Mouse (Mus musculus): Measurements from ENCODE around the gene Emc4. TPM values are rescaled to one million over a fixed set of nuclear protein-coding genes. Genes with fewer than 3 reads are reported as not detected.
A peak's percentile ranks its signal among the peaks of the same experiment; 100 is the strongest.

The Emc4 gene
- total and polyA plus RNA-seq, 3 experiments = 171 to 201 TPM; not detected in 1

DNA sequence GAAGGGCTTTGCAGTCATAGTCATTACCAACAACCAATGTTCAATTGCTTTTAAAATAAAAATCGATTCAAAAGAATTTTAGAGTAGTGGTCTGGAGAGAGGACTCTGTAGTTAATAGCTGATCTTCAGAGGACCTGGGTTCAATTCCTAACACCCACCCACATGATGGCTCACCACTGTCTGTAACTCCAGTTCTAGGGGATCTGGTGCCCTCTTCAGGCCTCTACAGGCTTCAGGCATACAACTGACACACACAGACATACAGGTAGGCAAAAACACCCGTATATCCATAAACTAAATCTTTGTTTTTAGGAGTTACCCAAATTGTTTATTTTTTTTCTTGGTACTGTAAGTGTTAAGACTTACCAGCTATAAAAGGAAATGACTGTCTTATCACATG lies 28.1 kb downstream of the Emc4 start:
- Histone ChIP-seq H3K79me2 (ENCODE audit: control insufficient read depth, insufficient read depth, low read length, poor library complexity) (no peaks in the 10 kb centered on the region), H3K4me3 (ENCODE audit: control insufficient read depth in 1 of 2, insufficient read depth in 1 of 2, low read depth in 2 of 2, low read length in 2 of 2) (no peak overlapping the region), H3K27me3 (ENCODE audit: control insufficient read depth in 1 of 2, insufficient read depth in 2 of 2, low read length in 2 of 2) (no peaks in the 10 kb centered on the region), H3K9ac (ENCODE audit: control insufficient read depth, low read depth, low read length, poor library complexity, severe bottlenecking) (no peak overlapping the region), H3K9me3 (replicated peaks; ENCODE audit: insufficient read depth, low read length) (no peaks in the 10 kb centered on the region), H3K36me3 (ENCODE audit: control insufficient read depth in 1 of 2, insufficient read depth in 2 of 2, low read length in 2 of 2) (peaks cover 0 to 9% of the 10 kb centered on the region in 2 experiments; a peak in 2 of 4 replicates), H3K4me1 (ENCODE audit: control insufficient read depth in 1 of 2, insufficient read depth in 2 of 2, low read length in 2 of 2) (no peaks in the 10 kb centered on the region), H3K27ac (ENCODE audit: control insufficient read depth, low read depth, low read length) (no peak overlapping the region)
- TF ChIP-seq TBP (IDR thresholded peaks at IDR 0.05; ENCODE audit: low read depth, low read length) = no peak
- TF ChIP-seq SMC3 (IDR thresholded peaks at IDR 0.05; ENCODE audit: low read depth, low read length) = peak; percentile 75
- no peak for TF ChIP-seq MAFK (IDR thresholded peaks at IDR 0.05; ENCODE audit: borderline replicate concordance, low read depth, low read length)
- no peak for TF ChIP-seq JUND (IDR thresholded peaks at IDR 0.05; ENCODE audit: low read depth, low read length)
- no peak for TF ChIP-seq GATA1 (IDR thresholded peaks at IDR 0.05; ENCODE audit: low read depth, low read length)
- no peak for TF ChIP-seq E2F4 (IDR thresholded peaks at IDR 0.05; ENCODE audit: borderline replicate concordance, low read depth, low read length)
- TF ChIP-seq ETS1 (IDR thresholded peaks at IDR 0.05; ENCODE audit: low read depth, low read length) = no peak
- TF ChIP-seq ZC3H11A (IDR thresholded peaks at IDR 0.05; ENCODE audit: low read depth, low read length) = peak; percentile 44
- TF ChIP-seq BHLHE40 (IDR thresholded peaks at IDR 0.05; ENCODE audit: borderline replicate concordance, low read depth, low read length) = no peak
- TF ChIP-seq CTCF (IDR thresholded peaks at IDR 0.05 in 2 of 3, conservative IDR thresholded peaks at IDR 0.05 in 1 of 3; ENCODE audit: control insufficient read depth in 1 of 3, insufficient read depth in 1 of 3, low read depth in 2 of 3, low read length in 3 of 3, poor library complexity in 1 of 3, severe bottlenecking in 1 of 3) = peak; percentile 17 to 76 (median 55); a peak in 4 of 6 replicates
- TF ChIP-seq SIN3A (IDR thresholded peaks at IDR 0.05; ENCODE audit: low read length) = peak; percentile 34; the same call in 1 of the 2 replicates
- TF ChIP-seq TCF12 (IDR thresholded peaks at IDR 0.05; ENCODE audit: low read depth, low read length) = no peak
- TF ChIP-seq NRF1 (IDR thresholded peaks at IDR 0.05; ENCODE audit: insufficient read depth, low read depth, low read length, poor library complexity, severe bottlenecking) = no peak
- TF ChIP-seq RAD21 (IDR thresholded peaks at IDR 0.05; ENCODE audit: low read depth, low read length) = peak; percentile 76
- peak; percentile 54 for DNase-seq (ENCODE audit: low read depth, low spot score)

DNA sequence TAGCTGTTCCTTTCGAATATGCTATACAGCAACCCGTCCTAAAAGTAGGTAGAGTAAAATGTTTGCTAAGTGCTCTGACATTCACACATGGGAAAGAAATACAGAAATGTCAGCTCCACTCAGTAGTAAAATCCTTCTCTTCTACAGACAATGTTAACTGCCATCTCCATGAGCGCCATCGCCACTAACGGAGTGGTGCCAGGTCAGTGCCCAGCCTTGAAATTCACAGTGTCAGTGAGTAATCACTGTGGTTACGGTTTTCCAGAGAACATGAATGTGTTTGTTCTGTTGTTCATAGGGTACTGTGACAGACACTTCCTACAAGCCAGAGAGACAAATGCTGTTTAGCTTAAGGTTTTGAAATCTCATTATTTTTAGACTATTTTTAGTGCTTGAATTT lies 30.6 kb downstream of the Emc4 start:
- Histone ChIP-seq H3K4me3 (ENCODE audit: control insufficient read depth in 1 of 2, insufficient read depth in 1 of 2, low read depth in 2 of 2, low read length in 2 of 2) (no peak overlapping the region), H3K27me3 (ENCODE audit: control insufficient read depth in 1 of 2, insufficient read depth in 2 of 2, low read length in 2 of 2) (no peaks in the 10 kb centered on the region), H3K4me1 (ENCODE audit: control insufficient read depth in 1 of 2, insufficient read depth in 2 of 2, low read length in 2 of 2) (peaks cover 3% of the 10 kb centered on the region in 2 experiments), H3K9me3 (replicated peaks; ENCODE audit: insufficient read depth, low read length) (no peaks in the 10 kb centered on the region), H3K79me2 (ENCODE audit: control insufficient read depth, insufficient read depth, low read length, poor library complexity) (no peaks in the 10 kb centered on the region), H3K27ac (ENCODE audit: control insufficient read depth, low read depth, low read length) (no peak overlapping the region), H3K9ac (ENCODE audit: control insufficient read depth, low read depth, low read length, poor library complexity, severe bottlenecking) (no peak overlapping the region), H3K36me3 (ENCODE audit: control insufficient read depth in 1 of 2, insufficient read depth in 2 of 2, low read length in 2 of 2) (peaks cover 5 to 12% of the 10 kb centered on the region in 2 experiments)
- DNase-seq (ENCODE audit: low read depth, low spot score) = no peak
- TF ChIP-seq MYC (IDR thresholded peaks at IDR 0.05; ENCODE audit: low read depth, low read length) (no peak), USF1 (IDR thresholded peaks at IDR 0.05; ENCODE audit: low read depth, low read length) (no peak), ELF1 (IDR thresholded peaks at IDR 0.05; ENCODE audit: low read depth, low read length) (no peak), ZNF384 (IDR thresholded peaks at IDR 0.05; ENCODE audit: low read depth, low read length) (no peak)
